Mouse (Mus musculus): Measurements from ENCODE around the gene Sema5b. TPM values are rescaled to one million over a fixed set of nuclear protein-coding genes. Genes with fewer than 3 reads are reported as not detected.
"Not testable (repeated sequence)": the region's sequence is repeated elsewhere in the genome, so short reads cannot be mapped to it uniquely, and the experiment has no call there.

The Sema5b gene
- total and polyA plus RNA-seq, 3 experiments, result not detected

GRCm38 (mm10) chr16:35564246-35564905, 23.4 kb downstream of the Sema5b start:
- DNase-seq (ENCODE audit: low read depth, low spot score), result no peak
- H3K4me1 ChIP-seq (ENCODE audit: control insufficient read depth in 1 of 2, insufficient read depth in 2 of 2, low read length in 2 of 2), result no peaks in the 10 kb centered on the region
- no peaks in the 10 kb centered on the region for H3K79me2 ChIP-seq (ENCODE audit: control insufficient read depth, insufficient read depth, low read length, poor library complexity)
- H3K27me3 ChIP-seq (ENCODE audit: control insufficient read depth in 1 of 2, insufficient read depth in 2 of 2, low read length in 2 of 2), result no peaks in the 10 kb centered on the region
- TF ChIP-seq POLR2AphosphoS2 (IDR thresholded peaks at IDR 0.05; ENCODE audit: low read length) (no peak), ZNF384 (IDR thresholded peaks at IDR 0.05; ENCODE audit: low read depth, low read length) (no peak), TBP (IDR thresholded peaks at IDR 0.05; ENCODE audit: low read depth, low read length) (no peak), NRF1 (IDR thresholded peaks at IDR 0.05; ENCODE audit: insufficient read depth, low read depth, low read length, poor library complexity, severe bottlenecking) (no peak), MEF2A (IDR thresholded peaks at IDR 0.05; ENCODE audit: extremely low read depth, insufficient replicate concordance, low read depth, low read length, poor library complexity, severe bottlenecking) (no peak), NELFE (IDR thresholded peaks at IDR 0.05; ENCODE audit: low read depth, low read length) (no peak), MAFK (IDR thresholded peaks at IDR 0.05; ENCODE audit: borderline replicate concordance, low read depth, low read length) (no peak), USF2 (IDR thresholded peaks at IDR 0.05; ENCODE audit: borderline replicate concordance in 1 of 2, insufficient read depth in 1 of 2, low read depth in 1 of 2, low read length in 2 of 2) (no peak), TAL1 (IDR thresholded peaks at IDR 0.05; ENCODE audit: low read length) (no peak), CTCF (IDR thresholded peaks at IDR 0.05 in 2 of 3, conservative IDR thresholded peaks at IDR 0.05 in 1 of 3; ENCODE audit: control insufficient read depth in 1 of 3, insufficient read depth in 1 of 3, low read depth in 2 of 3, low read length in 3 of 3, poor library complexity in 1 of 3, severe bottlenecking in 1 of 3) (no peak), MYB (IDR thresholded peaks at IDR 0.05; ENCODE audit: low read depth, low read length) (no peak), POLR2AphosphoS5 (IDR thresholded peaks at IDR 0.05; ENCODE audit: borderline replicate concordance, low read depth, low read length) (no peak), ZMIZ1 (IDR thresholded peaks at IDR 0.05; ENCODE audit: low read depth, low read length) (no peak), SMC3 (IDR thresholded peaks at IDR 0.05; ENCODE audit: low read depth, low read length) (no peak), USF1 (IDR thresholded peaks at IDR 0.05; ENCODE audit: low read depth, low read length) (no peak), HCFC1 (IDR thresholded peaks at IDR 0.05; ENCODE audit: low read depth, low read length) (no peak), ETS1 (IDR thresholded peaks at IDR 0.05; ENCODE audit: low read depth, low read length) (no peak)
- no peak overlapping the region for H3K27ac ChIP-seq (ENCODE audit: control insufficient read depth, low read depth, low read length)
- no peak overlapping the region for H3K9ac ChIP-seq (ENCODE audit: control insufficient read depth, low read depth, low read length, poor library complexity, severe bottlenecking)
- no peaks in the 10 kb centered on the region for H3K36me3 ChIP-seq (ENCODE audit: control insufficient read depth in 1 of 2, insufficient read depth in 2 of 2, low read length in 2 of 2)
- H3K9me3 ChIP-seq (replicated peaks; ENCODE audit: insufficient read depth, low read length), result no peaks in the 10 kb centered on the region
- H3K4me3 ChIP-seq (ENCODE audit: control insufficient read depth in 1 of 2, insufficient read depth in 1 of 2, low read depth in 2 of 2, low read length in 2 of 2), result no peak overlapping the region

GRCm38 (mm10) chr16:35565601-35566000, 24.7 kb downstream of the Sema5b start:
- H3K27me3 ChIP-seq (ENCODE audit: control insufficient read depth in 1 of 2, insufficient read depth in 2 of 2, low read length in 2 of 2); H3K27ac ChIP-seq (ENCODE audit: control insufficient read depth, low read depth, low read length); H3K9me3 ChIP-seq (replicated peaks; ENCODE audit: insufficient read depth, low read length); H3K9ac ChIP-seq (ENCODE audit: control insufficient read depth, low read depth, low read length, poor library complexity, severe bottlenecking); H3K36me3 ChIP-seq (ENCODE audit: control insufficient read depth in 1 of 2, insufficient read depth in 2 of 2, low read length in 2 of 2); H3K4me1 ChIP-seq (ENCODE audit: control insufficient read depth in 1 of 2, insufficient read depth in 2 of 2, low read length in 2 of 2); DNase-seq (ENCODE audit: low read depth, low spot score); H3K4me3 ChIP-seq (ENCODE audit: control insufficient read depth in 1 of 2, insufficient read depth in 1 of 2, low read depth in 2 of 2, low read length in 2 of 2); H3K79me2 ChIP-seq (ENCODE audit: control insufficient read depth, insufficient read depth, low read length, poor library complexity): not testable (repeated sequence)
